Mouse (Mus musculus): Measurements from ENCODE around the gene Yars. TPM values are rescaled to one million over a fixed set of nuclear protein-coding genes. Genes with fewer than 3 reads are reported as not detected.

The Yars gene
- total RNA-seq, 2 experiments from 2014 or later: 31.7 to 34.2 TPM

DNA sequence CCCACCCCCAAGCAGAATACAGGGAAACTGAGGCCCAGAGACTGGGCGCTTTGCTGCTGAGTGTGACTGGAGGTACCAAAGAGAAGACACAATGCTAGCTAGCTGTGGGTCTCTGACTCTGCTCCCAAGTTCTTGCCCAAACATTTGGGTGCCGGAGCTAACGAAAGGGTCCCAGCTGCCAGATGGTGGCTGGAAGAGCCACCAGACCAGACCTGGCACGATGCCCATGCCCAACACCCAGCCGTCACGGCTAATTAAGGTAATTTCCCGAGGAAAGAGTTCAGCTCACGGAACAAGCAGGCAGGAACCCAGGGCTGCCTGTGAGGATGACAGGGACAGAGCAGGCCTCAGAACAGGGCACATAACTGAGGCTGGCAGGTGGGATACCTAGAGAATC, 38.4 kb downstream of the Yars start:
- no peak for DNase-seq

DNA sequence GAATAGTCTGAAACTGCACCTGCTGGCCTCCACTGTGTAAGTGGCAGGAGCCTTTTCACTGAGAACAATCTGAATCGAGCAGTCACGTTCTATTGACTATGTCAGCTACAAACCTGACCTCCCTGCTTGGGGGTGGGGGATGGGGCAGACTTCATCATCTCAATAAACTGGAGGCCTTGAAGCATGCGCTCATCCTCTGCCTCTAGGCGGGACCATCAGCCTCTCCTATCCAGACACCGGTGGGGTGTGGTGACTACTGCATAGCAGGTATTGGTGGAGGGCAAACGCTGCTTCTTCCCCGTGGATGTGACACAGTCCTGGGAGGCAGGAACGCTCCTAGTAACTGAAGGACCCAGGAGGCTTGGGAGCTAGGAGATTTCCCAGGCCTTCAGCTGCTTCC, 41.4 kb downstream of the Yars start:
- DNase-seq: no peak

DNA sequence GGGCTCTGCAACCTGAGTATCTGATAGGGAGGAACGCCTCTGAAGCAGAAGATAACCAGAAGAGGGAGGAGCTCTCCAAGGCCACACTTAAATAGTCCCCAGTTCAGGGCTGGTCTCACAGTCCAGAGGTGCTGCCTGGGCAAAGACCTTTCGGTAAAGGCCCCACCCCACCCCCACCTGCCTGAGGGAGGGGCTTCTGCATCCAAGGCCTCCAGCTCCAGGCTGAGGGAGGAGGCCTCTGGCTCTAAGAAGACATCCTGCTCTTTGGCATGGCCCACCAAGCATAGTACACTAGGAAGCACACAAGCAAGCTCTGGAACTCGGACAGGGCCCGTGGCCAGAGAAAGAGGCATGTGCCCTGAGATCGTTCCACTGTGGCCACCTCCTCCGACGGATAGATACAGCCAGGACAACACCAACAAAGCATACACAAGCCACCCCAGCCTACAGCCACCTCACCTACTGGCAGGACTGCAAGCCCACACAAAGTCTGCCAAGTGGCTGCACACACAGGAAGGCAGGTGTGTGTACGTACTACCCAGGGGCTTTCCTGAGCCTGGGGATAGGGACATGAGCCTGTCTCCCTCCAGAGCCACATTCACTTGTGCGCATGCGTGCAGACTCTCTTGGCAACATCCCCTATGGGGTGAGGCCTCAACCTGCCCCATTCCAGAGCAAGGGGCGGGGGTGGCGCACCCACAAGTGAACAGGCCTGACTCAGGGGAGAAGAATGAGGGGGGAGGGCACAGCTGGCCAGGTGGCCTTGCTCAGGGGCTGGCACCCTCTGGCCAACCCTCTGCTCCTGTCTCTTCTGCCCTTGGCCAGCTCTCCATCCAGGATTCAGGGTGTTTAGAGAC, 42.3 kb downstream of the Yars start:
- DNase-seq: no peak

DNA sequence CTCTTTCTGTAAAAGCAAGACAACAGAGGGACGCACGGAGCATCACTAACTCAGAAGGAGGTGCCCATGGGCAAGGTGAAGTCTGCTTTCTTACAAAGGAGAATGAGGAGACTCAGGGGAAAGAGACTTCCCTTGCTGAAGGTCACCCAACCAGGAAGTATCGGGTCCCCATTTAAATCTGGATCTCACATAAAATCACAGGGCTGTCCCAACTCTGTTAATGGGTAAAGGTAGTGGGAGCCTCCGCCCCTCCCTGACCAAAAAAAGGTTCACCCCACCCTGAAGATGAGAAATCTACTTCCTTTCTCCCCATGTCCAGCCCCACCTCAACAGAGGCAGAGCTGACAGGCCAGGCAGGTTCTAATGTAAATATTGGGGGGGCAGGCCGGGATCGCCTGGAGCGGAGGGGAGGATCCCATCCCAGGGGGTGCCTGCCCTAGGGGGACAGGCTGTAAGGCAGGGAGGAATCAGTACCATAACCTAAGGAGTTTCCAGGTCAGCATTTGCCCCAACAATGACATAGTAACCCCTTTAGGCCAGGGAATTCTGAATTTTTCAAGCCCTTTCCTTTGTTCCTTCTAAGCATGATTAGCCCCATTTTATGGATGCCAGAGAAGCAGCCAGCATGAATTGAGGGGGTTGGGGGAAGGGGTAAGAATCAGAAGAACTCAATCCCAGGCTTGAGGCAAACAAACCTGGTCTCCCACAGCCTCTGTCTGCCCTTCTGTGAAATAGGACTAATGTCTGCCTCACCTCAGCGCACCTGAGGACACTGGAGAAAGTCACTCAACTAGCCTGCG, 43.2 kb downstream of the Yars start:
- DNase-seq: no peak

DNA sequence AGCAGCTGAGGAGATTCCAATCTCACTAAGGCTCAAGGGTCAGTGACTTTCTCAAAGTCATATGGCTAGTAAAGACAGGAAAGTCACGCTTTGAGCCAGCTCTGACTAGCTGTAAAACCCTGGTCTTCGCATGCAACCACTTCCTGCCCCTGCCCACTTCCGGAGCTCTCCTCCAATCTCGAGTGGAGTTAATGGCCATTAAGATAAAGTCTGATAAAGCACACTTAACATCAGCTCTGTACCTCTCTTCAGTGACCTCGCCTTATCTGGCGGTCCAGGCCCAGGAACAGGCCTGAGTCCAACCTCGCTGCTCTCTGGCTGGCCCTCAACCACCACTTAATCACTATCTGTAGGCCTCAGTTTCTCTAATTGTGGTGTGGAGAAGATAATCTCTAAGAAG, 44.9 kb downstream of the Yars start:
- DNase-seq: no peak

DNA sequence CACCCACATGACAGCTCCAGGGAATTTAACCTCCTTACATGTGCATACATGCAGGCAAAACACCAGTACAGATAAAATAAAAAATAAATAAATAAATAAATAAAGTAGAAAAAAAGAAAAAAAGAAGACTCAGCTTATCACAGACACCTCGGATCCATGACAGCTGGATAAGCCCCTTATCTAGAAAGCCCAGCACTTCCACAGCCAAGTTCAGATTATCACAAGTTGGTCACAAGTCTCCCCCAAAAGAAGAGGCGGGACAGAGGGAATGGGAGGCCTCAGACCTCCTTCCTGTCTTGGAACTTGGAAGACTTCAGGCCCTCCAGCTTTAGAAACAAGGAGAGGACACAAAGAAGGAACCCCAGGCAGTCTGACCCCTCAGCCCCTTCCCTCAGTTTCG, 45.6 kb downstream of the Yars start:
- DNase-seq: no peak

DNA sequence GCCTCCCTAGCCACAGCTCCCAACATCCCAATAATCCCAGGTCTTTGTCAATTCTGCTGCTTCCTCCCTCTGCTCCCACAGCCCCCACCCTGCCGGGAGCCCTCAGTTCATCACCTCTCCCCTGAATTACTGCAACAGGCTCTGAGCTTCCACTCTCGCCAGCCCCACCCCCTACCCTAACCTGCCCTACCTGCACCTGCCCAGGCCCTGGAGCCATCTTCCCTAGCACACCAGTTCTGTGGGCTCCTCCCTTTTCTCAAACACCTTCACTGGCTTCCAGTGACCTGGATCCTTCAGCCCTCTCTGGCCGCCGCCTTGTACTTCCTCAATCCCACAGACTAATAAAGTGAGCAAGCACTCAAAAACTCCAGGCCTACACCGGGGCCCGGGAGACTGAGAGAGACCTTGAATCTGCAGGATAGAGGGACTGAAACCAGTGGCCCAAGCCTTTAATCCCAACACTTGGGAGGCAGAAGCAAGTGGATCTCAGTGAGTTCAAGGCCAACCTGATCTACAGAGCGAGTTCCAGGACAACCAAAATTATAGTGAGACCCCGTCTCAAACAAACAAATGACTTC, 46.8 kb downstream of the Yars start:
- no peak for DNase-seq

DNA sequence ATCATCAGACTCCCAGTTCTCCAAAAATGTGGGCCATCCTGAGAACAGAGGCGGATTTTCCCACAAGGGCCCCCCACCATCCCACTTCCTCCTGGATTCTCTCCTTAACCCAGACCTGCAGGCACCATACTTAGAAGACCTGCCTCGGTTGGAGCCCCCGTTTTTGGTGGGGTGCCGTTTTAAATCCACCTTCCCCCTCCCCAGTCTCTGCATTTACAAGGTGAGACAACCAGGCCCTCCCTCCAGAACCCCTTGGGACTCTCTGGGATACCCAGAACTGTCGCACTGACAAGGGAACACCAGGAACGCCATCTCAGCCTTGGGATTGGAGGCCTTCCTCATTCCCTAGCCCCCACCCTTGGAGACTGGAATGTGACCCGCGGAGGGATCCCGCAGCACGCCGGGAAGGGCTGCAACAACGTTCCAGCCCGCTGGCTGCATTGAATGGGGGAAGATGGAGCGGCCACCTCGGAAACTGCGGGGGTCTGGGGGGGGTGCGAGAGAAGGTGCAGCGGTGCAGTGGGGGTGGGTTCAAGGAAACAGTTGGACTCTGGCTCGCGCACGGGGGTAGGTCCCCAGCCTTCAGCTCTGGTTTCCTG, 48.4 kb downstream of the Yars start:
- DNase-seq: no peak

DNA sequence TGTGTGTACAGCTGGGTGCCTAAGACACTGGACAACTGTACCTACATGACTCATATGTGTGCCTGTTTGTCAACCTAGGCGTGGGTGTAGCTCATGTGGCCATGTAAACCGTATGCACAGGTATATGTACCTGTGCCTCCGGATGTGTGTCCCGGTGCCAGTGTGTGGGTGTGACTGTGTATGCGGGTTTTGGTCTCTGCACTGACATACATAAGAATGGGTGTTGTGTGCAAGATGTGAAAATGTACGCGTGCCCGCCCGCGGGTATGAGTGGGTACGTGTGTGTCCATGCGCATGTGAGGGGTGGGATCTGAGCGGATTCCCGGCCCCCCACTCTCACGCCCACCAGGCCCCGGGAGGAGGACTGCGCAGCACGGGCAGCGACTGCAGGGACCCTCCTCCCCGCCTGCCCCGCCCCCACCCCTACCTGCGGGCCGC, 49.0 kb downstream of the Yars start:
- DNase-seq: no peak

DNA sequence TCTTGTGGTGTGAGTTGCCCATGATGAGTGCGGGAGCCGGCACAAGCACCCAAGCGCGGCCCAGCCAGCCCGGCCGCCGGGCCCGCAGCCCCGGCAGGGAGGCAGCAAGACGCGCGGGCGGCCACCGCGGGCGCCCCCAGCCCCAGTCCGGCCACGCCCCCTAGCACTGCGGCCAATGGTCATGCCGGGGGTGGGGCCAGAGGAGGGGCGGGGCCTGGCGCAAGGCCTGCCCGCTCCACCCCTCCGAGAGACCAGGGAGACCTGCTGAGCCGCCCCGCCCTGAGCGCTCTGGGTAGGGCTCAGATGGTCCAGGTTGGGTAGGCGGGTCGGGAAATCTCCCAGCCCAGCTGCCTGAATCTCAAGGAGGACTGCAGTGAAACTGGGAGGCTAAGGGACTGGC, 49.5 kb downstream of the Yars start:
- DNase-seq: peak; percentile 63

DNA sequence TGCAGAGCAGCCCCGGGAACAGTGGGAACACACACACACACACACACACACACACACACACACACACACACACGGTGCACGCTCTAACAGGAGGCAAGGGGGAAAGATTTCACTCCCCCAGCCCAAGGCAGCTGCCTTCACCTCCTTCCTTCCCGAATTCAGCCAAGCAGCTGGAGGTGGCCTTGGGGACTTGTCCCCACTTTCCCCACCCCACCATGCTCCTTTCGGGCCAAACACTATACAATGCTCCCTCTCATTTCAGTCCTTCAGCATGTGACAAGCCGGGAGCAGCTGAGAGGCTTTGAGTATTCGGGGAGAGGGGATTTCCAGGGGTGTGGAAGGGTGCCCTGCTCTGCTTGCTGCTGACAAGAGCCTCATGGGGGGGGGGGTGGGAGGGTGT, 52.3 kb downstream of the Yars start:
- no peak for DNase-seq

DNA sequence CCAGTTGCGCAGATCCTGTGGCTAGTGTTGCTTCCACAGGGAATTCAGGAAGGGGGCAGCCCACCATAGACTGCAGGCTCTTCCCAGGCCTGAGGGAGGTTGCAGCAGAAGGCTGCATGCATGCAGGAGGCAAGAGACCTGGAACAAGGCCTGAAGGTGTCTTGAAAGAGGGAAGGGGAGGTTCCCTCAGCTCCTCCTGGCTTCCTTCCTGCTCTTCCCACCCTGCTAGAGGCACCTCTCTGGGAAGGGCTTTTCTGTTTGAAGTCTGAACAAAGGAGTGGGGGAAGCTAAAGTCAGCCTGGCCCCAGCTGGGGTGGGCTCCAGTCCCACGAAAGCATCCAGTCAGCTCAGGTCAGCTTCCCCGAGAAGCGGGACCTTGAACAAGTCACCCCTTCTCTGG, 52.8 kb downstream of the Yars start:
- no peak for DNase-seq

DNA sequence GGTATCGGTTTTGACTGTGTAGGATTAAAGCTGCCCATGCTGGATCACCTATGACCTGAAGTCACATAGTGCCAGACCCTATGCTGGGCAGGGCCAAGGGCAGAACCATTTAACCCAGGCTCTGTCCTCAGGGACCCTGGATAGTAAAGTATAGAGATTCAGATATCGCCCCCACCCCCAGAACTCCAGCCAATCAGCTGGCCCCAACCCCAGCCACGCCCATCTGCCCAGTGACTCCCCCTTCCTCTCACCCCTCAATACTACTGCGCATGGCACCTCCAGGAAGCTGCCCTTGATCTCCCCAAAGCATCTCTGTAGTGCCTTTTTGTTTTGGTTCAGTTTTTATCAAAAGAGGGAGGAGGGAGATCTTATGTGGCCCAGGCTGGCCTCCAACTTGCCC, 53.2 kb downstream of the Yars start:
- DNase-seq: no peak

DNA sequence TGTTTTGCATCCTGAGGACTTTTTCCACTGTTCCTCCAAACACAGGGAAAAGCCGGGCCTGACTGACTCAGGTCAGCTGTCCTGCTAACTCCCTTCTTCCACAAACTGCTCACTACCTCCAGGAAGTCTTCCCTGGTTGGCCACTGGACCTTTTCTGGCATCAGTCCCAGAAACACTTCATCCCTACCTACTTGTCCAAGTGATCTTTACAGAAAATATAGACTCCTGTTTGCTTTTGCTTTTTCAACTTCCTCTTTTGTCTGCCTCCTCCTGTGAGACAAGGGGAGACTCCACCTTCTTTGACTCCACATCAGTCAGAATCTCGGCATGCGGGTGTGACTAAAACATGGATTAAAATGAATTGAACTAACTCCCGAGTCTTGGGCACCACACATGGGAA, 55.2 kb downstream of the Yars start:
- no peak for DNase-seq

DNA sequence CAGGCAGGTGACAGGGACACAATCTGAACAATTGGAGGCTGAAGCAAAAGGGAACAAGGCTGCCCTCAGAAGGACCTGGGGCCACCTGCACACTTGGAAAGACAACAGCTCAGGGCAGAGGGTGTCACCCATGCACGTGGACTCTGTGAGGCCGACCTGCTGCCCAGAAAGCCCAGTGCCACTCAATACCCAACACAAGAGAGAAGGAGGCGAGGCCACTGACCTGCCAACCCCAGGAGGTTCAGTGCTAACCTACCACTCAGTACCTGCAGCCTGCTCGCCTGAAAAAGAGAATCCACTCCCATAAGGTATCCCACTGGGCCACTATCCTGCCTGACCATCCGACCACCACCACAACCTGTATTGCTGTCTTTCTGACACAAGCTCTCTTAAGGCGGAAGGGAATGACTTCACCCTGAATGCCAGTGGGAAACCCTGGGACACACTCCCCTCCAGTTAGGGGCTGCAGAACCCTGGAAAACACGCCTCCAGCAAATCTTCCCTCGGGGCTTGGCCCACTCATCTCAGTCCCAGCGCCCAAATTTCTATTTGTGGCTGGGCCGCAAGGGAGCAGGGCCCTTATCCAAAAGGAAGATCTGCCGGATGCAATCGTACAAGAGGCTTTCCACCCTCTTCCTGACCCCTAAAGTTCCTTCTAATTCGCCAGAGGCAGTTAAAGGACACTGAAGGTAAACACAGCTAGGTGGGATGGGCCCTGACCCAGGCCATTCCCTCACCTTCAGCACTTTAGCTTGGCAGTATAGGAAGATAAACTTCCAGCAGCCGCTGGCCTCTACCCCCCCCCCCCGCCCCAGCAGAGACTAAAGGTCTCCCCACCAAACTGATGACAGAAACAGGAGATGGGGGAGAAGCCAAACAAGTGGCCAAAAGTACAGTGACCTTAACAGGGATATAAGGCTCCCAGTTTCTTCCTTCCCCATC, 57.1 kb downstream of the Yars start:
- DNase-seq: no peak

DNA sequence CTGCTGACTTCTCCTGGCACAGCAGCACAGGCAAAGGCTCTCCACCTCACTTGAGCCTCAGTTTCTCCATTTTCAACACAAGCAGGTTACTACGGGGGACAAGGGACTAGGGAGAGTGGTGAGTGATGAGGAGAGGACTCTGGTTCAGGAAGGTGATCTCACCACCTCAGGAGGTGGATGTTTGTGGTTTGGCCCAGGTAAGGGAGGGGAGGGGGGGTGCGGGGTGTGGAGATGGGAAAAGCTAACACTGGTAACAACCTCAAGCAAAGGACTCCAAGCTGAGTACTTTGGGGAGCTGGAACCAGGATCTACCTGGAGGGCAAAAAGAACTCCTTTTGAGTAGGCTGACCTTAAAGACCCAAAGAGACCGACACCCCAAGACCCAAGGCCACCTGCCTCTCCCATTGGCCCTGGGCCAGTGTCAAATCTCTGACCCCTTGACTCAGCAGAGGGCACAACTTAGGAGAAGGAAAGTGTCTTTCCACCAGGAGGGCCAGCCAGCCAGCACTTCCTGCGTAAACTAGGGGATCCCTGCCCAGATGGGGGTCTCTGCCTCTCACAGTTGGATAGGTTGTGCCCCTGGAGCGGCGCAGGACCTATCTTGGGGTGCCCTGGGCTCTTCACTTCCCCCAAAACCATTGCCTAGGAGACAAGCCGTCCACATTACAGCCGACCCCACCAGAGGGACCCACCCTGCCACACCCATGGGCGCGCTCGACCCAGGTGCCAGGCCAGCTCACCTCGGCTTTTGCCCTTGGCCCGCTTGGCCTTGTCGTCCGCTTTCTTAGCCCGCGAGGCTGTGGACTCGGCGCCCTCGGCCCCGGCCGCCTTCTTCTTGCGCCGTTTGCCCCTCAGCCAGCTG, 58.1 kb downstream of the Yars start:
- DNase-seq: no peak

DNA sequence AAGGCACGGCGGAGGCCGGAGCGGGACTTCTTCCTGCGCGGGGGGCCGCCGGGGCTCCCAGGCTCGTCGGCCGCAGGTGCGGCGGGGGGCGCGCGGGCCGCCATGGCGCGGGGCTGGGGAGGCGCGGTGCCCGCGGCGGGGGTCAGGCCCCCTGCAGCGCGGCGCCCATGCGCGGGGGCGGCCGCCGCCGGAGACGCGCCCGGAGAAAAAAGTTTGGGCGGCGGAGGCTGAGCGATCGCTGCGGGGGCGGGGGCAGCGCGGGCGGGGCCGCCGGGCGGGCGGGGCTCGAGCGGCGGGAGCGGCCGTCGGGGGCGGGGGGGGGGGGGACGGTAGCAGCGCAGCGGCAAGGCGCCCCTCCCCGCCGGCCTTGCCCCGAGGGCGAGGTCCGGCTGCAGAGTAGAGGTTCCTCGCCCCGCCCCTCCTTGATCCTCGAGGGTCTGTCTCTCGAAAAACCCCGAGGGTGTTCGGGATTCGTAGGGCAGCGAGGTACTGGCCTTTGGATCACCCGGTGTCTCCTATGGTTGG, 58.7 kb downstream of the Yars start:
- DNase-seq: no peak

DNA sequence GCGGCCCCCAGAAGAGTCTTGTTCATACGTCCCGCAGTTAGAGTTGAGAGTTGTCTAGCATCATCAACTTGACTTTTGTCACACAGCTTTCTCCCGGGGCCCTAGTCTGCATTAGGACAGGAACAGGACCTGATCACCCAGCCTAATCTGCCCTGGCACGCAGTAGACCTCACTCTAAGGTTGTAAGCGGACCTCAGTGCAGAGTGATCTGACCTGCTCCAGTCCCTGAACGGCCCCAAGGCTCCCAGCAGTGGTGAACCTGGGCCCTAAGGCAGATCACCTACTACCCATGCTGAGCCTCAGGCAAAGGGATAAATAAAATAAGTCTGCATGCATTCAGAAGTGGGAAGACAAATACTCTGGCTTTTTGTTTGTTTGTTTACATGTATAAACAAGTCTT, 59.7 kb downstream of the Yars start:
- no peak for DNase-seq

DNA sequence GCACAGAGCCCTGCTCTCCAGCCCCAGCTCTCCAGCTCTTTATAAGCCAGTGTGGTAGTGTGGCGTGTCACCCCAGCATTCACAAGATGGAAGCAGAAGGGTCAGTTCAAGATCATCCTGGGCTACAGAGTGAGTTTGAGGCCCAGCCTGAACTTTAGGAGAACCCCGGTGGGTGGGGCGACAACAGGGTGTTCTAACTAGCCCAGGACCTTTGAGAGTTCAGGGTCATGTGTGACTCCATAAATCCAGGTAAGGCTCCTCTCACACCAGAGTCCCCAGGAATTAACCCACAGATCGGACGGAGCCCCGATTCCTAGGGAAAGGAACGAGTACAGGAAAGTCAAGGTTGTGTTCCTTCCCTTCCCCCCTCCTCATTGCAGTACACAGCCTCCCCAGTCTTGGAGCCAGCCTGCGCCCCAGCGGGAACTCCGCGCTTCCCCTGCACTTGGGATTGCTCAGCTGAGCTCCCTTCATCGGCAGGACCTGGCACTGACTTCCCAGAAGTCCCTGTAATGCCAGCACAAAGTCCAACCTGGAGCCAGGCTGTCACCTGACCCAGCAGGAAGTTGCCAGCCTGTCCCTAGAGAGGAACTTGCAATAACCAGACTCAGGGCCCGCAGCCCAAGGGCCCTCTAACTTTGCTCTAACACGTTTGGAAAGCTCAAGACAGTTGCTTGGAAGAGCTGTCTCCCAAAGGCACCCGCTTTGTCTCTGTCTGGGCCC, 61.4 kb downstream of the Yars start:
- DNase-seq: no peak
